Mouse (Mus musculus) cerebellum, adult 2 months (tissue): ENCODE results near the gene Irak1.

Experiments used
- CTCF ChIP-seq: fragments of 200-500 bp; IDR thresholded peaks from 2 replicates; pipeline ENCODE4 v1.5.1; 2011; ENCODE audit warnings: low read depth, mild to moderate bottlenecking, control low read depth, low read length, moderate library complexity, borderline replicate concordance; ENCODE audit not compliant: insufficient read depth
- POLR2A ChIP-seq: fragments of 200-500 bp; IDR thresholded peaks from 2 replicates; pipeline ENCODE4 v1.6.1; 2011; ENCODE audit warnings: low read length, control low read depth, borderline replicate concordance; ENCODE audit not compliant: insufficient read depth

DNA sequence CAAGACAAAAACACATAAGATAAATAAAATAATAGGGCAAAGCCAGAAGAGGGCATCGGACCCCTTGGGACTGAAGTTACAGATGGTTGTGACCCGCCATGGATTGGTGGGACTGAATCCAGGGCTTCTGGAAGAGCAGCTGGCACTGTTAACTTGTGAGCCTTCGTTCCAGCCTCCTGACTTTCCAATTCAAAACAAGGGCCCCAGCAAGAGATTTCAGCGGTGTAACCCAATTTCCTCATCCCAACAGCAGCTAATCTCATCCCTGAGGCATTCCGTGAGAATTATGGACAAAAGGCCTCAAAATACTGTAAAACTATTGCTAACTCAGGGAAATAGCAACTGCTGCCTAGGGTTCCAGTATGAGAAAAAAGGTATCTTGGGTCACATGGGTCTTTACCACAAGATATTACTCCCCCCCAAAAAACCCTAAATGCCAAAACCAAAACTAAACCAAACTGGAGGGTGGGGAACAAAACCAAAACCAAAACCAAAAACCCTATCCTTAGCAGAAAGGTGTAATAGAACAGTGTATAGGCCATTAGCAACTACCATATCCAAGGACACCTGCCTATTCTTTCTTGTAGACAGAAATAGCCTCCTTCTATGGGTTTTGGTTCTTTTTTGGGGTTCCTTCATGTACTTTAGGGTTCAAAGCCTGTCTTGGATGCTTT is 14.1 kb upstream of the Irak1 start:
- TF ChIP-seq CTCF (no peak), POLR2A (no peak)
